Mouse (Mus musculus) lung, embryonic 14.5 days (tissue): ENCODE data around the gene Mob4. TPM values are rescaled to one million over a fixed set of nuclear protein-coding genes. Genes with fewer than 3 reads are reported as not detected.
A peak's percentile ranks its signal among the peaks of the same experiment; 100 is the strongest.

Experiments
- ATAC-seq: fragments of 200-750 bp; cut with Nextera tagmentation; 2 replicates; pipeline ENCODE4 v1.8.0; 2017; ENCODE audit warnings: mild to moderate bottlenecking, moderate TSS enrichment, moderate library complexity; ENCODE audit not compliant: insufficient read depth
- DNase-seq: peaks from one replicate; pipeline ENCODE4 v3.0.0-alpha.2; 2015
- H3K27ac ChIP-seq: fragments of 300-500 bp; sonication (generic); 2 replicates; pipeline ENCODE4 v1.5.1; 2014; ENCODE audit warnings: low read depth, mild to moderate bottlenecking, moderate library complexity
- H3K27me3 ChIP-seq: fragments of 300-500 bp; sonication (generic); 2 replicates; pipeline ENCODE4 v1.6.1; 2014; ENCODE audit warnings: low read length, control low read depth; ENCODE audit not compliant: insufficient read depth
- H3K36me3 ChIP-seq: fragments of 300-500 bp; sonication (generic); 2 replicates; pipeline ENCODE4 v1.6.1; 2014; ENCODE audit warnings: control low read depth; ENCODE audit not compliant: insufficient read depth
- H3K4me1 ChIP-seq: fragments of 300-500 bp; sonication (generic); 2 replicates; pipeline ENCODE4 v1.6.1; 2014; ENCODE audit warnings: antibody characterized with exemption, control low read depth; ENCODE audit not compliant: insufficient read depth
- H3K4me2 ChIP-seq: fragments of 300-500 bp; sonication (generic); 2 replicates; pipeline ENCODE4 v1.6.1; 2014; ENCODE audit warnings: mild to moderate bottlenecking
- H3K4me3 ChIP-seq: fragments of 300-500 bp; sonication (generic); 2 replicates; pipeline ENCODE4 v1.5.1; 2014; ENCODE audit warnings: low read depth, low read length
- H3K9ac ChIP-seq: fragments of 300-500 bp; sonication (generic); 2 replicates; pipeline ENCODE4 v1.6.1; 2014
- H3K9me3 ChIP-seq: fragments of 300-500 bp; sonication (generic); 2 replicates; pipeline ENCODE4 v1.6.1; 2016; ENCODE audit warnings: low read depth, low read length, control low read depth
- CTCF ChIP-seq: IDR thresholded peaks from 2 replicates; pipeline ENCODE4 v1.5.1; 2016; ENCODE audit warnings: antibody characterized with exemption, low read depth
- WGBS: fragments of 180-500 bp; shearing (Covaris S2); extraction: QIAGEN DNeasy Blood & Tissue Kit; methylation state at CpG from one replicate; pipeline ENCODE4 v1.1.7; 2014; 5-methylcytosine and 5-hydroxymethylcytosine counted together
- polyA plus RNA-seq: library from polyadenylated mRNA; unstranded; fragments of >200 nt; fragmentation: Nextera tagmentation; extraction: Ambion mirVana; gene quantifications from 2 replicates; pipeline ENCODE4 v1.2.1, GENCODE M21; 2014

Gene Mob4
- polyA plus RNA-seq, 1 experiment from 2014 or later: 141 TPM

DNA sequence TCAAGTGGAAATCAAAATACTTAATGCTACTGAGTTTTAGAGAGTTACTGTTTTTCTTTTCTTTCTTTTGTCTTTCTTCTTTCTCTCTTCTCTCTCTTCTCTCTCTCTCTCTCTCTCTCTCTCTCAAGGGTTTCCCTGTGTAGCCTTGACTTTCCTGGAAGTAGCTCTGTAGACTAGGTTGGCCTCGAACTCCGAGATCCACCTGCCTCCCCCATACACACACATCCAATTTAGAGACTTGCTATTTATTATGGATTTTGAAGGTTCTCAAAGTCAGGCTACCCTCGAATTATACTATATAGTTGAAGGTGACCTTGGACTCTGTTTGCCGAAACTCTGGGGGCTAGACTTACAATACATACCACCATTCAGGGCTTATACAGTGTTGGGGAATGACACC, 1.3 kb downstream of the Mob4 start:
- no peak for DNase-seq
- Histone ChIP-seq H3K9ac (peak overlapping the region; percentile 99), H3K4me1 (peaks cover 16% of the 10 kb centered on the region), H3K9me3 (no peaks in the 10 kb centered on the region), H3K4me2 (peak overlapping the region; percentile 73), H3K27ac (no peak overlapping the region), H3K27me3 (no peaks in the 10 kb centered on the region), H3K4me3 (peak overlapping the region; percentile 97), H3K36me3 (peaks cover 5% of the 10 kb centered on the region; the same call in 1 of the 2 replicates)
- ATAC-seq: no peak
- WGBS: 54% methylated on average over 4 of the region's 4 CpGs
- TF ChIP-seq CTCF: no peak

DNA sequence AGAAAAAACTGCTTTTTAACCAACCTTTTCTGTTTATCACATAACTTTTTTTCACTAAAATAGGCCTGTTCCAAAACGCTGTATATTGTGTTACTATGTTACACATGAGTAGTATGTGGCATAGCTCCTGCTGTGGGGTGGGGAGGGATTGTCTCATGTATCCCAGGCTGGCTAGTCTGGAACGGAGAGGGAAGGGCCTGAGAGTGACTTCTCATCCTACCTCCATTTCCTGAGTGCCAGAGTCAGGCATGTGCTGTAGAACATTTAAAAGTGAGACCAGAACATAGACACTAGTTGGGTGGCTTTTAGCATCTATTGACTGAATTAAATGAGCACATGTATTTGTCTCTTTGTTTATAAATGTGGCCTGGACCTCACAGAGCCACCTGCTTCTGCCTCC, 2.1 kb downstream of the Mob4 start:
- H3K36me3 ChIP-seq: peaks cover 9% of the 10 kb centered on the region
- H3K9ac ChIP-seq: no peak overlapping the region
- ATAC-seq: no peak
- no peak for TF ChIP-seq CTCF
- H3K4me2 ChIP-seq: peak overlapping the region; percentile 27; the same call in 1 of the 2 replicates
- H3K27ac ChIP-seq: no peak overlapping the region
- peaks cover 16% of the 10 kb centered on the region for H3K4me1 ChIP-seq
- no peaks in the 10 kb centered on the region for H3K27me3 ChIP-seq
- no peak overlapping the region for H3K4me3 ChIP-seq
- DNase-seq: no peak
- WGBS: 60% methylated on average over 2 of the region's 2 CpGs
- H3K9me3 ChIP-seq: no peaks in the 10 kb centered on the region

DNA sequence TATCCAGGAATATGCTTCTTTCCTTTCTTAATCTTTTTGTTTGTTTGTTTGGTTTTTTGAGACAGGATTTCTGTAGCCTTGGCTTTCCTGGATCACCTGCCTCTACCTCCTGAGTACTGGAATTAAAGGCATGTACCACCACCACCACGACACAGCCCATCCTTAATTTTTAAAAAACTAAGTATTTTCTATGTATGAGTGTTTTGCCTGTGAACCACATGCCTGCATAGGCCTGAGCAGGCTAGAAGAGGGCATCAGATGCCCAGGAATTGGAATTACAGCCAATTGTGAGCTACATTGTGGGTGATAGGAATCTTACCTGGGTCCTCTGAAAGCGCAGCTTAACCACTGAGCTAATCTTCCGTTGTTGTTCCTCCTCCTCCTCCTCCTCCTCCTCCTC, 3.3 kb downstream of the Mob4 start:
- ATAC-seq (no peak), DNase-seq (no peak)
- Histone ChIP-seq H3K36me3 (peaks cover 12% of the 10 kb centered on the region), H3K4me2 (no peak overlapping the region), H3K4me1 (peaks cover 16% of the 10 kb centered on the region), H3K4me3 (no peak overlapping the region), H3K27me3 (no peaks in the 10 kb centered on the region), H3K9me3 (no peaks in the 10 kb centered on the region), H3K9ac (no peak overlapping the region), H3K27ac (no peak overlapping the region)
- 93% methylated on average over 3 of the region's 3 CpGs for WGBS
- no peak for TF ChIP-seq CTCF

DNA sequence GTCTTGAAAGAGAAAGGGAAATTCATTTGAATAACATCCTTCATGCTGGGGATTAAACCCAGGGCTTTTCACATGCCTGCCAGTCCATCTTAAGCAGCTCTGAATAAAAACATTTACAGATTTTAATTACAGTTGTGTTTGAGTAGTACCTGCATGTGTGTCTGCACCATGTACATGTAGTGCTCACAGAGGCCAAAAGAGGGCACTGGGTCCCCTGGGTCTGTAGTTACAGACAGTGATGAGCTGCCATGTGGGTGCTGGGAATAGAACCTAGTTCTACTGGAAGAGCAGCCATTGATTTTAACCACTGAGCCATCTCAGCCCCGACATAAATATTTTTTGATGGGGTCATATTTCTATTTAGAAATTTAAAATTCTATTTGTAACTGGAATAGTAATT, 4.8 kb downstream of the Mob4 start:
- Histone ChIP-seq H3K9ac (no peak overlapping the region), H3K27me3 (no peaks in the 10 kb centered on the region), H3K9me3 (no peaks in the 10 kb centered on the region), H3K4me3 (no peak overlapping the region), H3K36me3 (peaks cover 23% of the 10 kb centered on the region), H3K4me1 (peaks cover 11% of the 10 kb centered on the region), H3K4me2 (no peak overlapping the region), H3K27ac (no peak overlapping the region)
- DNase-seq (no peak), ATAC-seq (no peak)
- WGBS: 95% methylated on average over 1 of the region's 1 CpGs
- no peak for TF ChIP-seq CTCF

DNA sequence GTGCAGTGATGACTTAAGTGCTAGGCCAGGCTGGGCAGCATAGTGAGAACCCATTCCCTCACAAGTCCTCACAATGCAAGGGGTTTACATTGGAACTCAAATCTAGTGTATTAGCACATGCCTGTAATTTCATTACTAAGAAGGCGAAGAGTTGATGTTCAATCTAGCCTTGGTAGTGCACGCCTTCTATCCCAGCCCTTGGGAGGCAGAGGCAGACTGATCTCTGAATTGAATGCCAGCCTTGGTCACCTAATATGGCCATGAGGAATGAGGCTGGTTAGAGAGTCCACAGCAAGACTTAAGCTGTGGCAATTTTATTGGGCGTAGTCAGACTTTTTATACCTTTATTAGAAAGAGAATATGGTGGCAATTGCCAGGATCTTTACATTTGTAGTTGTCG, 13.3 kb downstream of the Mob4 start:
- Histone ChIP-seq H3K4me3 (no peak overlapping the region), H3K4me2 (no peak overlapping the region), H3K9me3 (no peaks in the 10 kb centered on the region), H3K27ac (no peak overlapping the region), H3K27me3 (no peaks in the 10 kb centered on the region), H3K9ac (no peak overlapping the region), H3K36me3 (peaks cover 47% of the 10 kb centered on the region), H3K4me1 (no peaks in the 10 kb centered on the region)
- 93% methylated on average over 4 of the region's 4 CpGs for WGBS
- no peak for DNase-seq
- no peak for TF ChIP-seq CTCF
- no peak for ATAC-seq

DNA sequence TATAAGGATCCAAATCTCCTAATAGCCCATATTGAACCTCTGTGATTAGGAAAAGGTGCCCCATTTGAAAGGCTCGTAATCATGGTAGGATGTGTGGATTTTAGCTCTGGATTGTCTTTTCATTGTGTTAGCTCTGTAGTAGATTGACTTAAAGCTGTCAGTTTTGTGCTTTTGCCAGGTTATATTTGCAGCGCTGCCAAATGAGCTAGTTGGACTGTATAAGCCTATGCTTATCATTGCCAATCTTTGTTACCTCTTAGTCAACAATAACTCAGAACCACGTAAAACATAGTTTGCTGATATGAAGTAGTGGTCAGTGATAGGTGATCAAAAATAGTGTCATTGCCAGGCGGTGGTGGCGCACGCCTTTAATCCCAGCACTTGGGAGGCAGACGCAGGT, 14.5 kb downstream of the Mob4 start:
- Histone ChIP-seq H3K27me3 (no peaks in the 10 kb centered on the region), H3K9ac (no peak overlapping the region), H3K4me3 (no peak overlapping the region), H3K36me3 (peaks cover 50% of the 10 kb centered on the region), H3K4me2 (no peak overlapping the region), H3K27ac (no peak overlapping the region), H3K4me1 (no peaks in the 10 kb centered on the region), H3K9me3 (no peaks in the 10 kb centered on the region)
- DNase-seq (no peak), ATAC-seq (no peak)
- 90% methylated on average over 7 of the region's 7 CpGs for WGBS
- no peak for TF ChIP-seq CTCF

DNA sequence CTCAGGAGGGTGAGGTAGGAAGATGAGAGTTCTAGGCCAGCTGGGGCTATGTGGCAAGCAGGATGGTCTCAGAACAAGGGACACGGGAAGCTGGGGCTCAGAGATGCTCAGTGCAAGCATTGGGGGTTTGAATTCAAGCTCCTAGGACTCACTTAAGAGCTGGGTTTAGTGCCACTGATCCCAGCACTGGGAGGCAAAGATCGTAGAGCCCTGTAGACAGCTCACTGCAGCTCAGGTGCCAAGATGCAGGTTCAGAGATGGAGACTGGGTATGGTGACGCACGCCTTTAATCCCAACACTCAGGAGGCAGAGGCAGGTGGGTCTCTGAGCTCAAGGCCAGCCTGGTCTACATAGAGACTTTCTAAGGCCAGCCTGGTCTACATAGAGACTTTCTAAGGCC, 26.3 kb downstream of the Mob4 start:
- Histone ChIP-seq H3K9me3 (no peaks in the 10 kb centered on the region), H3K27ac (no peak overlapping the region), H3K27me3 (no peaks in the 10 kb centered on the region), H3K4me1 (no peaks in the 10 kb centered on the region), H3K4me3 (no peak overlapping the region), H3K4me2 (no peak overlapping the region), H3K36me3 (peaks cover 48% of the 10 kb centered on the region), H3K9ac (no peak overlapping the region)
- DNase-seq (no peak), ATAC-seq (no peak)
- 92% methylated on average over 4 of the region's 4 CpGs for WGBS
- no peak for TF ChIP-seq CTCF

DNA sequence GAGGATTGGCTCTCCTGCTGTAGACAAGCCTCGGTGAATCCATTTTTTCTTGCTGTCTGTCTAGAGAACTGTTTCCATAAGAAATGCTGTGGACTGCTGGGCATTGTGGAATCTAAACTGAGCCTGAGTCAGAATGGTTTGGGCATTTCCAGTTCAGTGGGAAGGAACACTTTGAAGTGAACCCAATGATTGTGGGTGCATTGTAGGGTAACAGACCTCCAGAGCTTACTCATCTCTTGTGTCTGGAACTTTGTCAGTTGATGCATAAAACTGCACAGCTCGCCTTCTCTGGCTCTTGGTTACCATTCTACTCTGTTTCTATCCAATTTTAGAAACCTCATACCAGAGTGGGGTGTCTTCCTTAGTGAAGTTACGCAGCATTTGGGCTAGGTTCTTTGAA, 27.2 kb downstream of the Mob4 start:
- DNase-seq: no peak
- no peak for TF ChIP-seq CTCF
- Histone ChIP-seq H3K9ac (no peak overlapping the region), H3K4me2 (no peak overlapping the region), H3K4me1 (no peaks in the 10 kb centered on the region), H3K27ac (no peak overlapping the region), H3K9me3 (no peaks in the 10 kb centered on the region), H3K36me3 (peaks cover 44% of the 10 kb centered on the region), H3K27me3 (no peaks in the 10 kb centered on the region), H3K4me3 (no peak overlapping the region)
- 85% methylated on average over 3 of the region's 3 CpGs for WGBS
- no peak for ATAC-seq
